Mouse (Mus musculus) cerebellum, adult 8-10 months (tissue): ENCODE results near the gene Abcb9.
A peak's percentile ranks its signal among the peaks of the same experiment; 100 is the strongest.
"Not testable (repeated sequence)": the region's sequence is repeated elsewhere in the genome, so short reads cannot be mapped to it uniquely, and the experiment has no call there.

ENCODE experiments used
- DNase-seq: peaks from one replicate; pipeline ENCODE4 v3.0.0; 2022

Gene Abcb9

DNA sequence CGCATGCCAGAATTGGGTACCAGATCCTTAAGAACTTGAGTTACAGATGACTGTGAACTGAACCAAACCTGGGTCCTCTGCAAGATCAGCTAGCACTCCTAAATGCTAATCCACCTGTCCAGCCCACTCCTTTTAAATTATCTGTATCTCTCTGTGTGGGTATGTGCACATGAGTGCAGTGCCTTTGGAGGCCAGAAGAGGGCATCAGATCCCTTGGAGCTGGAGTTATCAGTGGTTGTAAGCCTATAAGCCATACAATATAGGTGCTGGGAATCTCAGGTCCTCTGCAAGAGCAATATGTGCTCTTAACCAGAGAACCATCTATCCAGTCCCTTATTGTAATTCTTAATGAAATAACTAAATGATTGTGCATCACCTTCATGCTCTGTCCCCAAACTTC lies 39.4 kb downstream of the Abcb9 start:
- DNase-seq, result no peak

- DNase-seq, result not testable (repeated sequence)
These were observed 43.0 kb downstream of the Abcb9 start for GRCm38 (mm10) chr5:124052641-124053040.

DNA sequence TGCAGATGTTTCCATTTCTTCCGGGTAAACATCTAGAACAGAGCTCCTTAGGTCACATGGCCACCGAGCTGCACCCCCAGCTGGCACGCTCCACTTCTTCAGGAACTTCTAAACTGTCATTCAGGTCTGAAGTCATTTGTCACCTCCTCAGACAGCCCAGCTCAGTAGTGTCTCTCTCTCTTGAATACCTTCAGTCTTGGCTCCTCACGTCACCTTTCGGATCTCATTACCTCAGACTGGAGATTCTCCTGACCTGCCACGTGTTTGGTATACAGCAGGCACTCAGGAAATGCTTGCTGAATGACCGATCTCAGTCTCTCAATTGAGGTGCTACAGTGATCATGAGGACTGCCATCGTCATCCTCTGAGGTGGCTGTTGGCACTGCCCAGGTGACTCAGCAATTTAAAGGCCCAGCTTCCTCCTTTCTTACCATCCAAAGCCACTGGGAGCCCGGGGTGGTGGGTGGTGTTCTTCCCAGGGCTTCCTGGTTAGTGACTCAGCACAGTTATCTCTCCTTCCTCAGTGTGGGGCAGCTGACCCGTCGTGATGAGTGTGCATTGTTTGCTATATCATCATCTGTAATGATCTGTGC lies 43.6 kb downstream of the Abcb9 start:
- no peak for DNase-seq

DNA sequence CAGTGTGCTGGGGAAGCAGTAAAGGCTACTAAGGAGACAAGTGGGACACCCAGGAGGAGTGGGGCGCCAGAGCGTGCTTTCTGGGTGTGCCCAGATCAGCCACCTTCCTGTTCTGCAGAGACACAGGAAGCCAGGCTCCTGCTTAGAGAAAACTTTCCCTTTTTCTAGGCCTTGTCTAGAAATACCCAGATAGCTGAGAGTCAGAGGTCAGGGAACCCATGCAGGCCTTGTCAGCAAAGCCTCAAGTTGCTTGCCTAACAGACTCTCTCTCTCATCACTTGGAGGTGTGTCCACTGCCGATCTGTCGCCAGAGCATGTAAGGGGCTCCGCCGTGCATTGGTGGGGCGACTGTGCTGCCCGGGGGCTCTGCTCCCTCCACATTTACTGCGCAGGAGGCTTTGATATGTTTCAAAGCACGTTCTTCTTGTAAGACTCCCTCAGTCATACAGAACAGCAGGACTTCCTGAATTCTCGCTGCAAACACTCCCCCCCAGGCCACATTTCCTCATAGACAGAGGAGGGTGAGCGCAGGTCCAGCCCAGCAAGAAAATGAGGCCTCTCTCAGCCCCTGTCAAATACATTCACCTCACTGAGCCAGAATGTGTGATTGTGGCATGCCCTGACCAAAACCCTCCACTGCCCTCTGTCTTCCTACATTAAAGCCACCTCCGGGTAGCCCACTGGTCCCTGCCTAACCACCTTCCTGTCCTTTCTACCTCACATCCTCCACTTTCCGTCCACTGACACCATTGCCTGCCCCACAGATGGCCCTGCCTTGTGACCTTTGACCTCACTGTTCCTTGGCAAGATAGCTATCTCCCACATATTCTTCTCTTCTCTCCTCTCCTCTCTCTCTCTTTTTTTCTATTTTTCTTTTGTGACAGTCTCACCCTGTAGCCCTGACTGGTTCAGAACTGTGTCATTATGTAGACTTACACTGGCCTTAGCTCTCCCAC lies 45.2 kb downstream of the Abcb9 start:
- no peak for DNase-seq

- no peak for DNase-seq
These were observed 46.2 kb downstream of the Abcb9 start for GRCm38 (mm10) chr5:124049249-124050045.

GRCm38 (mm10) chr5:124046741-124047401 lies 48.7 kb downstream of the Abcb9 start:
- DNase-seq, result no peak

- no peak for DNase-seq
These were observed 50.1 kb downstream of the Abcb9 start for GRCm38 (mm10) chr5:124045453-124046010.

- no peak for DNase-seq
These were observed 51.6 kb downstream of the Abcb9 start for GRCm38 (mm10) chr5:124043999-124044398.

DNA sequence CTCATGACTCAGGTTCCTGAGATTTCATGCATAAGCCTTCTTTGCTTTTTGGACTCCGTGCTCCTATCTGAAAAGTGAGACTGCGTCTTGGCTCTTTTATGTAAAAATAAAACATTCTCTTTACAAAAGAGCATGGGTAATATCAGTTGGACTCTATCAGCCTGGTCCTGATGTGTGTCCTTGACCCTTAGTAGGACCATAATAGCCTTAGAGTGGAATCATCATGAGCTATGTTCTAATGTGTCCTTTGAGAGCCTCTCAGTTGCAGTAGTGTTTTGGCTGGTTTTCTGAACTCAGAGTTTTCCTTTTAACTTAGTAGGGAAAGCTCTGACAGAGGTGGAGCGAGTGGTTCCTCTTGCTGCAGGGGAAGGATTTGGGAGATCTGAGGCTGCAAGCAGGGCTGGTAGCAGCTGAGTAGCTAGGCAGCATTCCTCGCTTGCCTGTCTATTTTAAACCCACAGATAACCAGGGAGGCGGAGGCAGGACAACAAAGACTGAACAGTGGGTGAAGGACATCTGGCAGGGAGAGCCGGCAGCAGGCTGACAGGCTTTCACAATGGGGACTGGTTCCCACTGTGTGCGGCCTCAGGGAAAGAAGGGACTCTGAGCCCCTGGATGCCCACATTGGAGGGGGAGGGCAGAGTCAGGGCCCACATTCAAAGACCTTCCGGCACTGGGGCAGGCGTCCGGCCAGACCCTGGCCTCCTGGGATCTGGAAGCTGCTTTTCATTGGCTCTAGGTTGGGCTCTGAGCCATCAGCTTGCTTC lies 52.2 kb downstream of the Abcb9 start:
- DNase-seq, result no peak

DNA sequence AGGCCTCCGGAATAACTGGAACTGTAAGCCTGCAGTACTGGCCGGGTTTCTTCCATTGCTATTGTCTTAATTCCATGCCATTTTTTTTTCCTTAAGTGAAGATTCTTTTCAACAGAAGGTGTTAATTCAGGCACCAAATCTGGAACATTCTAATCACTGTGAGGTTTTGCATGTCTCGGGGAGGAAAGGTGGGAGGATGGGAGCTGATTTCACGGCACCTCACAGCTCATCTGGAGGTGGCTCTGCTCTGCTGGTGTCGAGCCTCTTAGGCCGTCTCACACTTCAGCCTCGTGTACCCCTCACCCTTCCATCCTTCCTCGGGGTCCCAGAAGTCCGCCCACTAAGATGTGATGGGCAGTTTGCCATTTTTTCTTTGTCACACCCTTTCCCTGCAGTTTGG lies 54.5 kb downstream of the Abcb9 start:
- DNase-seq, result no peak

DNA sequence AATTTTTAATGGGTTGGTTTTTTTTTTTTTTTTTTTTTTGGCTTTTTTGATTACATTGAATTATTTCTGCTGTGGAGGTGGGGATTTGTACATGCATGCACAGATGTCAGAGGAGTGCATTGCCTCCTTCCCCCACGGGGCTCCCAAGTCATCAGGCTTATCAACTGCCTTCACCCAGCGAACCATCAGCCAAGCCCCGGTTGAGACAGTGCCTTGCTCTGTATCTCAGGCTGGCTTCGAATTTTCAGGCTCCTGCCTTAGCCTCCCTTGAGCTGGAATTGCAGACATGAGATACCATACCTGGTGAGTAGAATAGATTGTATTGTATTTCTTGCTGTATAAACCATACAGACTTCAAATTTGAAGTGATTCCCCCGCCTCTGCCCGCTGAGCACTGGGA lies 56.0 kb downstream of the Abcb9 start:
- DNase-seq, result no peak

DNA sequence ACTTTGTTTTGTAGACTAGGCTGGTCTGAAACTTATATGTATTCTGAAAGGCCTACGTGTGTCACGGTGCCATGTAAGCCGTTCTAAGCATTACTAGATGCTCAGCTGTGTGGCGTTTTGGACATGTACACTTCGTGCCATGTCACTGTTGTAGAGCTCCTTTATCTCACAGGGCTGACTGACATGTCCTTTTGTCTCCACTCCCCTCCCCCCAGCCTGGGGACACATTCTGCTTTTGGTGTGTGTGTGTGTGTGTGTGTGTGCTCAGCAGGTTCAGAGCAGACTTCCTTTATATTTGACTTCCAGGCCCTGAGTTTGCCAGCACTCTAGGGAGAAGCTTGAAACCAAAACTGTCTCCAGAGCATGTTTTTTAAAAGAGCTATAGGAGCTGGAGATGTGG lies 58.8 kb downstream of the Abcb9 start:
- no peak for DNase-seq

- no peak for DNase-seq
These were observed 59.3 kb downstream of the Abcb9 start for GRCm38 (mm10) chr5:124036341-124036740.

DNA sequence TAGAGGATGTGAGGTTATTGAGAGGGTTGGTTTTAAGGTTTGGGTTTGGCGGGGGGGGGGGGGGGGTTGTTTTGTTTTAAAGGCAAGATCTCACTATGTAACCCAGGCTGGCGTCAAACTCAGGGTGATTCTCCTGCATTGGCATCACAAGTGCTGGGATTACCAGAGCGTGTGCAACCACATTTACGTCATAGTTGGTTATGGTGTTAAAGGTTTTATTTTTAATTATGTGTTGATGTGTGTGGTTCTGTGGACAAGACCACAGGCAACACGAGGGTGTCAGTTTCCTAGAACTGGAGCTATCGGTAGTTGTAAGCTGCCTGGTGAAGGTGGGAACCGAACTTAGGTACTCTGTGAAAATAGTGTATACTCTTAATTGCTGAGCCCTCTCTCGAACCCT lies 59.8 kb downstream of the Abcb9 start:
- no peak for DNase-seq

DNA sequence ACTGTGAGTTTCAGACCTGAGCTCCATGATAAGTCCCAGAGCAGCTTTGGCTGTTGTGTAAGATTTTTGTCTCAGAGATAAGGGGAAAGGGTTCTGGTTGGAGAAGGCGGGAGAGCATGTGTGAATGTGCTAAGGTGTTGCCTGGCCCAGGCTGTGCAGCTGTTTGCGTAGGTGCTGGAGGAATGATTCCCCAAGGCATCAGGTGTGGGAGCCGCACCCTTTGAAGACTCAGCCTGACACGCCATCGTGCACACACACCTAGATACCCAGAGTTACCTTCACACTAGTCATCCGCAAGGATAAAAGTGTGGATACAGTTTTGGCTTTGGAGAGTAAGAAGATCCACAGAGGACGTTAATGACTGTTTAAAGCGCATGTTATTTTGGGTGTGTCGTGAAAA lies 60.2 kb downstream of the Abcb9 start:
- no peak for DNase-seq

- DNase-seq, result no peak
These were observed 61.1 kb downstream of the Abcb9 start for GRCm38 (mm10) chr5:124034471-124034870.

- peak; percentile 93 for DNase-seq
These were observed 63.5 kb downstream of the Abcb9 start, which contains the start of gene Vps37b for GRCm38 (mm10) chr5:124032001-124032508. Vps37b (minus strand) TSS chr5:124032270.

GRCm38 (mm10) chr5:124031068-124031955 lies 64.3 kb downstream of the Abcb9 start:
- DNase-seq, result peak; percentile 49

- peak; percentile 32 for DNase-seq
These were observed 65.1 kb downstream of the Abcb9 start for GRCm38 (mm10) chr5:124030386-124031067.
